Mouse (Mus musculus) lung, adult 2 months (tissue): Measurements from ENCODE around the gene Togaram2.

ENCODE experiments used
- CTCF ChIP-seq: fragments of 200-500 bp; IDR thresholded peaks from 2 replicates; pipeline ENCODE4 v1.5.1; 2011; ENCODE audit warnings: mild to moderate bottlenecking, low read length, control low read depth; ENCODE audit not compliant: insufficient read depth
- POLR2A ChIP-seq: fragments of 200-500 bp; IDR thresholded peaks from 2 replicates; pipeline ENCODE4 v1.6.1; 2011; ENCODE audit warnings: low read depth, mild to moderate bottlenecking, control low read depth, low read length, borderline replicate concordance; ENCODE audit errors: extremely low read depth

GRCm38 (mm10) chr17:71642190-71642589, 30.9 kb upstream of the Togaram2 start:
- no peak for TF ChIP-seq POLR2A
- no peak for TF ChIP-seq CTCF
